Mouse (Mus musculus): ENCODE data around the gene Cntn4. TPM values are rescaled to one million over a fixed set of nuclear protein-coding genes. Genes with fewer than 3 reads are reported as not detected.
"Not testable (repeated sequence)": the region's sequence is repeated elsewhere in the genome, so short reads cannot be mapped to it uniquely, and the experiment has no call there.

The Cntn4 gene
- polyA plus RNA-seq, 1 experiment from 2014 or later, result 1.0 TPM

GRCm38 (mm10) chr6:106336805-106337204, 659.3 kb downstream of the Cntn4 start:
- Histone ChIP-seq H3K27me3 (ENCODE audit: control insufficient read depth, insufficient read depth, low read length) (no peaks in the 10 kb centered on the region), H3K4me2 (ENCODE audit: low read depth, severe bottlenecking) (no peak overlapping the region), H3K4me1 (ENCODE audit: control insufficient read depth, insufficient read depth, low read length) (no peaks in the 10 kb centered on the region), H3K4me3 (ENCODE audit: low read depth, low read length) (no peak overlapping the region), H3K9me3 (ENCODE audit: control insufficient read depth, low read length) (no peaks in the 10 kb centered on the region), H3K27ac (replicated peaks; ENCODE audit: low read depth, low read length) (no peak overlapping the region), H3K9ac (ENCODE audit: low read length) (no peak overlapping the region), H3K36me3 (ENCODE audit: control insufficient read depth, insufficient read depth, low read length) (no peaks in the 10 kb centered on the region)
- no peak for ATAC-seq (ENCODE audit: insufficient number of reproducible peaks, low FRiP score, low TSS enrichment, low read depth)
- DNase-seq (ENCODE audit: low spot score), result no peak
- WGBS, result 83% methylated on average over 3 of the region's 3 CpGs

DNA sequence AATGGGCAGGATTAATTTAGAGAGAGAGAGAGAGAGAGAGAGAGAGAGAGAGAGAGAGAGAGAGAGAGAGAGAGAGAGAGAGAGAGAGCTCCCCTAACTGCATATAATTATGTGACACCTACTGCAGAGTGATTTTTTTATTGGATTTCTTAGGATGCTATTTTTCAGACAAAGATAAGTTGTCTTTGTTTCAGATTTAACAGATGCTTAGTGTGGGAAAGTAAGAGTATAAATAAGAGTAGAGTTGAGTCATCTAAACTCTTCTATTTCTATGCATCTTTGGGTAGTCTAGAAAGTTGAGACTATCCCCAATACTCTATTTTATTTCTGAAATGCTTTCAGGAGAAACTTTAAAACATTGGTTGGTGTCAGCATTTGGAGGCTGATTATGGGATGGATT, 660.4 kb downstream of the Cntn4 start:
- Histone ChIP-seq H3K4me3 (ENCODE audit: low read depth, low read length) (no peak overlapping the region), H3K27me3 (ENCODE audit: control insufficient read depth, insufficient read depth, low read length) (no peaks in the 10 kb centered on the region), H3K4me2 (ENCODE audit: low read depth, severe bottlenecking) (no peak overlapping the region), H3K27ac (replicated peaks; ENCODE audit: low read depth, low read length) (no peak overlapping the region), H3K4me1 (ENCODE audit: control insufficient read depth, insufficient read depth, low read length) (no peaks in the 10 kb centered on the region), H3K9ac (ENCODE audit: low read length) (no peak overlapping the region), H3K36me3 (ENCODE audit: control insufficient read depth, insufficient read depth, low read length) (no peaks in the 10 kb centered on the region), H3K9me3 (ENCODE audit: control insufficient read depth, low read length) (no peaks in the 10 kb centered on the region)
- no peak for ATAC-seq (ENCODE audit: insufficient number of reproducible peaks, low FRiP score, low TSS enrichment, low read depth)
- DNase-seq (ENCODE audit: low spot score), result no peak

- Histone ChIP-seq H3K4me3 (ENCODE audit: low read depth, low read length) (no peak overlapping the region), H3K4me2 (ENCODE audit: low read depth, severe bottlenecking) (no peak overlapping the region), H3K9ac (ENCODE audit: low read length) (no peak overlapping the region), H3K36me3 (ENCODE audit: control insufficient read depth, insufficient read depth, low read length) (no peaks in the 10 kb centered on the region), H3K27ac (replicated peaks; ENCODE audit: low read depth, low read length) (no peak overlapping the region), H3K4me1 (ENCODE audit: control insufficient read depth, insufficient read depth, low read length) (no peaks in the 10 kb centered on the region), H3K27me3 (ENCODE audit: control insufficient read depth, insufficient read depth, low read length) (no peaks in the 10 kb centered on the region), H3K9me3 (ENCODE audit: control insufficient read depth, low read length) (no peaks in the 10 kb centered on the region)
- DNase-seq (ENCODE audit: low spot score) (no peak), ATAC-seq (ENCODE audit: insufficient number of reproducible peaks, low FRiP score, low TSS enrichment, low read depth) (no peak)
Measured at GRCm38 (mm10) chr6:106341114-106341513, 663.7 kb downstream of the Cntn4 start.

DNA sequence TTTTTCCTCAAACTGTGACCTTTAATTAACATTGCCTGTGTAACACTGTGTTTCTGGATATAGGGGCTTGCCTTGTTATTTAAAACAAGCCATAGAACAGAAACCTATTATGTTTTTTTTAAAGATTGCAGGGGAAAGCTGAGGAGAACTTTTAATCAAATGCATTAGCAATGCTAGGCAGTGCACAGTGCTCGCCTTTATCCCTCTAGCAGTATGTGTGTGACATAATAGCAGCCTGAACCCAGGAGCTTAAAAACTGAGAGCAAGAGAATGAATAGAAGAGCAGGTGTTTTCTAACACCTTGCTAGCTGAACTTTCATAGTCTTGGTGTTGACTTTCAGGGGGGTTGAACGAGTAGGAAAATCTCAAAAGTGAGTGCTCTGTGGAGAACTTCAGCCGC, 672.6 kb downstream of the Cntn4 start:
- Histone ChIP-seq H3K4me2 (ENCODE audit: low read depth, severe bottlenecking) (no peak overlapping the region), H3K4me1 (ENCODE audit: control insufficient read depth, insufficient read depth, low read length) (no peaks in the 10 kb centered on the region), H3K9ac (ENCODE audit: low read length) (no peak overlapping the region), H3K27me3 (ENCODE audit: control insufficient read depth, insufficient read depth, low read length) (no peaks in the 10 kb centered on the region), H3K27ac (replicated peaks; ENCODE audit: low read depth, low read length) (no peak overlapping the region), H3K9me3 (ENCODE audit: control insufficient read depth, low read length) (no peaks in the 10 kb centered on the region), H3K36me3 (ENCODE audit: control insufficient read depth, insufficient read depth, low read length) (no peaks in the 10 kb centered on the region), H3K4me3 (ENCODE audit: low read depth, low read length) (no peak overlapping the region)
- DNase-seq (ENCODE audit: low spot score) (no peak), ATAC-seq (ENCODE audit: insufficient number of reproducible peaks, low FRiP score, low TSS enrichment, low read depth) (0 out of 2 replicates have a peak, but pooled peaks have one; percentile 35)
- 53% methylated on average over 3 of the region's 3 CpGs for WGBS

- Histone ChIP-seq H3K4me1 (ENCODE audit: control insufficient read depth, insufficient read depth, low read length) (no peaks in the 10 kb centered on the region), H3K36me3 (ENCODE audit: control insufficient read depth, insufficient read depth, low read length) (no peaks in the 10 kb centered on the region), H3K4me2 (ENCODE audit: low read depth, severe bottlenecking) (no peak overlapping the region), H3K27ac (replicated peaks; ENCODE audit: low read depth, low read length) (no peak overlapping the region), H3K4me3 (ENCODE audit: low read depth, low read length) (no peak overlapping the region), H3K27me3 (ENCODE audit: control insufficient read depth, insufficient read depth, low read length) (no peaks in the 10 kb centered on the region), H3K9ac (ENCODE audit: low read length) (no peak overlapping the region), H3K9me3 (ENCODE audit: control insufficient read depth, low read length) (no peaks in the 10 kb centered on the region)
- ATAC-seq (ENCODE audit: insufficient number of reproducible peaks, low FRiP score, low TSS enrichment, low read depth) (no peak), DNase-seq (ENCODE audit: low spot score) (no peak)
- WGBS, result 75% methylated on average over 2 of the region's 2 CpGs
Measured at GRCm38 (mm10) chr6:106351389-106351788, 673.9 kb downstream of the Cntn4 start.

GRCm38 (mm10) chr6:106358801-106359200, 681.3 kb downstream of the Cntn4 start:
- H3K4me1 ChIP-seq (ENCODE audit: control insufficient read depth, insufficient read depth, low read length); H3K4me2 ChIP-seq (ENCODE audit: low read depth, severe bottlenecking); DNase-seq (ENCODE audit: low spot score); ATAC-seq (ENCODE audit: insufficient number of reproducible peaks, low FRiP score, low TSS enrichment, low read depth); H3K9ac ChIP-seq (ENCODE audit: low read length); H3K4me3 ChIP-seq (ENCODE audit: low read depth, low read length); H3K9me3 ChIP-seq (ENCODE audit: control insufficient read depth, low read length); H3K27me3 ChIP-seq (ENCODE audit: control insufficient read depth, insufficient read depth, low read length); H3K27ac ChIP-seq (replicated peaks; ENCODE audit: low read depth, low read length); H3K36me3 ChIP-seq (ENCODE audit: control insufficient read depth, insufficient read depth, low read length): not testable (repeated sequence)
- 85% methylated on average over 2 of the region's 2 CpGs for WGBS

- Histone ChIP-seq H3K9me3 (ENCODE audit: control insufficient read depth, low read length) (no peaks in the 10 kb centered on the region), H3K27me3 (ENCODE audit: control insufficient read depth, insufficient read depth, low read length) (no peaks in the 10 kb centered on the region), H3K36me3 (ENCODE audit: control insufficient read depth, insufficient read depth, low read length) (no peaks in the 10 kb centered on the region), H3K4me1 (ENCODE audit: control insufficient read depth, insufficient read depth, low read length) (no peaks in the 10 kb centered on the region), H3K4me3 (ENCODE audit: low read depth, low read length) (no peak overlapping the region), H3K9ac (ENCODE audit: low read length) (no peak overlapping the region), H3K27ac (replicated peaks; ENCODE audit: low read depth, low read length) (no peak overlapping the region), H3K4me2 (ENCODE audit: low read depth, severe bottlenecking) (no peak overlapping the region)
- 79% methylated on average over 6 of the region's 6 CpGs for WGBS
- DNase-seq (ENCODE audit: low spot score), result no peak
- ATAC-seq (ENCODE audit: insufficient number of reproducible peaks, low FRiP score, low TSS enrichment, low read depth), result no peak
Measured at GRCm38 (mm10) chr6:106381288-106382025, 704.0 kb downstream of the Cntn4 start.

DNA sequence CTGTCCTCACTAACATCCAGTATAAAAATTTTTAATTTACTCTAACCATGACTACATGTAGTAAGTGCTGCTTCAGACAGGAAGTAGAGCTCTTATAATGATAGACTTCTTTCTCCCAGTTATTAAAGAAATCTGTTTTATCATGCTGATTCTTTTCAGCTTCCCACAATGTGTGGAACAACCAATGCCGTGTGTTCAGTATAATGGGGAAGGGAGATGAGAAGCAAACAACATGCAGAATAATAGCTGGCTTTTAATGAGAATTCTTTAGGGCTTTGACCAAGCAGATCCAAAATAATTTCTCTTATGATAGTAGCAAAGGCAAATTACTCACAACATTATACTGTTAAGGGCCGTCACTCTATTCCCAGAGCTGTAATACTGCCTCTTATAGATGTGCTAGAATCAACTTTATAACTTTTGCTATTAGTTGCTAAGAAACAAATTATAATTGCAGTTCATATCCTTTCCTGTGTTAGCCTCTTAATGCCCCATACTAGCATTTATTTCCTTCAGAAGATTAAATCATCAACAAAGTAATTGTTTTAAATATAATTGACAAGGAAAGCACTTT, 710.5 kb downstream of the Cntn4 start:
- no peak for ATAC-seq (ENCODE audit: insufficient number of reproducible peaks, low FRiP score, low TSS enrichment, low read depth)
- 77% methylated on average over 2 of the region's 2 CpGs for WGBS

GRCm38 (mm10) chr6:106408014-106408413, 730.6 kb downstream of the Cntn4 start:
- no peaks in the 10 kb centered on the region for H3K4me1 ChIP-seq (ENCODE audit: control insufficient read depth, insufficient read depth, low read length)
- H3K9ac ChIP-seq (ENCODE audit: low read length), result no peak overlapping the region
- no peak for ATAC-seq (ENCODE audit: insufficient number of reproducible peaks, low FRiP score, low TSS enrichment, low read depth)
- no peaks in the 10 kb centered on the region for H3K27me3 ChIP-seq (ENCODE audit: control insufficient read depth, insufficient read depth, low read length)
- H3K36me3 ChIP-seq (ENCODE audit: control insufficient read depth, insufficient read depth, low read length), result no peaks in the 10 kb centered on the region
- no peak overlapping the region for H3K4me3 ChIP-seq (ENCODE audit: low read depth, low read length)
- H3K27ac ChIP-seq (replicated peaks; ENCODE audit: low read depth, low read length), result no peak overlapping the region
- no peak overlapping the region for H3K4me2 ChIP-seq (ENCODE audit: low read depth, severe bottlenecking)
- WGBS, result 76% methylated on average over 3 of the region's 3 CpGs
- no peak for DNase-seq (ENCODE audit: low spot score)
- no peaks in the 10 kb centered on the region for H3K9me3 ChIP-seq (ENCODE audit: control insufficient read depth, low read length)

More for the DNA sequence above, 710.5 kb downstream of the Cntn4 start:
- H3K9ac ChIP-seq (ENCODE audit: low read length), result no peak overlapping the region
- no peaks in the 10 kb centered on the region for H3K4me1 ChIP-seq (ENCODE audit: control insufficient read depth, insufficient read depth, low read length)
- H3K27ac ChIP-seq (replicated peaks; ENCODE audit: low read depth, low read length), result no peak overlapping the region
- H3K36me3 ChIP-seq (ENCODE audit: control insufficient read depth, insufficient read depth, low read length), result no peaks in the 10 kb centered on the region
- no peak overlapping the region for H3K4me3 ChIP-seq (ENCODE audit: low read depth, low read length)
- no peak for DNase-seq (ENCODE audit: low spot score)
- no peaks in the 10 kb centered on the region for H3K9me3 ChIP-seq (ENCODE audit: control insufficient read depth, low read length)
- no peak overlapping the region for H3K4me2 ChIP-seq (ENCODE audit: low read depth, severe bottlenecking)
- H3K27me3 ChIP-seq (ENCODE audit: control insufficient read depth, insufficient read depth, low read length), result no peaks in the 10 kb centered on the region
